Mouse (Mus musculus): Measurements from ENCODE around the gene Mybpc1. TPM values are rescaled to one million over a fixed set of nuclear protein-coding genes. Genes with fewer than 3 reads are reported as not detected.
"Not testable (repeated sequence)": the region's sequence is repeated elsewhere in the genome, so short reads cannot be mapped to it uniquely, and the experiment has no call there.

Gene Mybpc1
- total RNA-seq, 1 experiment from 2014 or later, result 1.4 TPM

- no peak for DNase-seq
Measured at GRCm38 (mm10) chr10:88492658-88493057, 112.3 kb downstream of the Mybpc1 start.

DNA sequence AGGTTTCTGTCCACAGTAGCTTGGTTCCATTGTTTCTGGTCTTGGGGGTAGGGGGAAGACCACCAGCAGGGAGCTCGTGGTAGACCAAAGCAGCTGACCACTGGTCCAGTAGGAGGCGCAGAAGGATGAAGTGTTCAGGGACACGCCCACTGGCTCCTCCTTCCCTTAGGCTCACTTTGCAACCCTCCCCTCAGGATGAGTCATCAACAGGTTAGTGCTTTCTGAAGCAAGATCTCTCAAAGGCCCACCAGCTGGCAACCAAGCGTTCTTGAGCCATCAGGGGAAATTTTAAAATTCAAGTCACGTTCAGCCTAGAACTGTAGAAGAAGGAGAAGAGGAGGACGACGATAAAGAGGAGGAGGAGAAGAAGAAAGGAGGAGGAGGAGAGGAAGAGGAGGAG lies 113.3 kb downstream of the Mybpc1 start:
- DNase-seq, result no peak

DNA sequence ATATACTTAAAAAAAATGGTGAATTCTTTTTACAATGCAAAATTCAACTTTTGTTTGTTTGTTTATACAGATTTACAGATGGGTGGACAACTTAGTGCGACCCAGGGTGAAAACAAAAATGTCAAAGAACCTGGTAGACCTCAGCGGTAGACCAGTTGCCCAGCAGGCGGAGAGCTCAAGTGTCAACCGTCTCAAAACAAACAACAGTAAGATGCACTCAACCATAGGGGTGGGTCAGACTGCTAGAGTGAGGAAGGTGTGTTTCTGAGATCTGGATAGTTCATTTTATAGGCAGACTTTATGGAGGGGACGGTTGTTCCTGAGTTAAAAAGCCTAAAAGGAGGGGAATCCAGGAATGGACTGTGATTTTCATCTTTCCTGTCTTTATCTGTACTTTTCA lies 116.3 kb downstream of the Mybpc1 start:
- no peak for DNase-seq

GRCm38 (mm10) chr10:88482866-88483265 lies 122.1 kb downstream of the Mybpc1 start:
- DNase-seq, result not testable (repeated sequence)

Other genes starting within 250 kb of the Mybpc1 start
- 7.4 and 7.9 TPM in 2 replicates for gene Dram1, start 226.1 kb downstream of the Mybpc1 start, total RNA-seq (2021)
- 29.8 and 38.2 TPM in 2 replicates for gene Gnptab, start 226.0 kb downstream of the Mybpc1 start, total RNA-seq (2021)
- gene Sycp3, start 145.6 kb downstream of the Mybpc1 start, total RNA-seq (2021), result 0.94 and 2.8 TPM in 2 replicates
- 269 and 271 TPM in 2 replicates for gene Chpt1, start 101.1 kb downstream of the Mybpc1 start, total RNA-seq (2021)
- 2.4 and 2.5 TPM in 2 replicates for gene Spic, start 79.9 kb upstream of the Mybpc1 start, total RNA-seq (2021)
- gene Arl1, start 125.7 kb upstream of the Mybpc1 start, total RNA-seq (2021), result 89.0 and 97.2 TPM in 2 replicates
- gene Utp20, start 221.7 kb upstream of the Mybpc1 start, total RNA-seq (2021), result 32.5 and 34.9 TPM in 2 replicates

Measured in adrenal gland, postnatal 25 days (tissue).